Mouse (Mus musculus): ENCODE data around the gene Lst1. TPM values are rescaled to one million over a fixed set of nuclear protein-coding genes. Genes with fewer than 3 reads are reported as not detected.

The Lst1 gene
- 11.8 TPM for polyA plus RNA-seq (2017; shearing (Covaris generic))

GRCm38 (mm10) chr17:35187959-35188610 is at the start of gene Lst1:
Gene Lst1 (minus strand): TSS chr17:35188439.

GRCm38 (mm10) chr17:35235614-35236389 is 47.6 kb upstream of the Lst1 start, which contains the start of gene Nfkbil1:
Gene Nfkbil1 (minus strand): TSS chr17:35235792.

GRCm38 (mm10) chr17:35233114-35233980 is 45.1 kb upstream of the Lst1 start, which contains the start of gene Atp6v1g2:
Gene Atp6v1g2 (plus strand): TSS chr17:35233660.

GRCm38 (mm10) chr17:35220156-35220952 is 32.1 kb upstream of the Lst1 start, which contains the start of gene Gm16181:
Gene Gm16181 (plus strand): TSS chr17:35220834.

GRCm38 (mm10) chr17:35204494-35205379 is 16.5 kb upstream of the Lst1 start, which contains the start of gene Lta:
Gene Lta (minus strand): TSS chr17:35205351.

GRCm38 (mm10) chr17:35201787-35202186 is 13.5 kb upstream of the Lst1 start, which contains the start of gene Tnf:
Gene Tnf (minus strand): TSS chr17:35202007.

GRCm38 (mm10) chr17:35193881-35194843 is 5.9 kb upstream of the Lst1 start, which contains the start of gene Ltb:
Gene Ltb (plus strand): TSS chr17:35194439.

GRCm38 (mm10) chr17:35175968-35176367 is 12.3 kb downstream of the Lst1 start, which contains the start of gene Aif1:
Gene Aif1 (minus strand): TSS chr17:35176068.

GRCm38 (mm10) chr17:35164568-35165450 is 23.4 kb downstream of the Lst1 start, which contains the start of gene Prrc2a:
Gene Prrc2a (minus strand): TSS chr17:35164897.

Other genes starting within 250 kb of the Lst1 start
- gene Hspa1b, start 229.2 kb downstream of the Lst1 start, polyA plus RNA-seq (2017; shearing (Covaris generic)) = 1.3 TPM
- gene Gm20481, start 218.5 kb downstream of the Lst1 start, polyA plus RNA-seq (2017; shearing (Covaris generic)) = not detected
- 0.56 TPM for gene Hspa1a, start 216.3 kb downstream of the Lst1 start, polyA plus RNA-seq (2017; shearing (Covaris generic))
- not detected for gene Hspa1l, start 215.7 kb downstream of the Lst1 start, polyA plus RNA-seq (2017; shearing (Covaris generic))
- gene Lsm2, start 206.6 kb downstream of the Lst1 start, polyA plus RNA-seq (2017; shearing (Covaris generic)) = 38.4 TPM
- gene Vars, start 187.5 kb downstream of the Lst1 start, polyA plus RNA-seq (2017; shearing (Covaris generic)) = 124 TPM
- gene Vwa7, start 171.9 kb downstream of the Lst1 start, polyA plus RNA-seq (2017; shearing (Covaris generic)) = 0.17 TPM
- gene Sapcd1, start 160.4 kb downstream of the Lst1 start, polyA plus RNA-seq (2017; shearing (Covaris generic)) = 3.2 TPM
- 2.7 TPM for gene Msh5, start 141.7 kb downstream of the Lst1 start, polyA plus RNA-seq (2017; shearing (Covaris generic))
- 654 TPM for gene Clic1, start 138.5 kb downstream of the Lst1 start, polyA plus RNA-seq (2017; shearing (Covaris generic))
- 3.6 TPM for gene Ddah2, start 129.4 kb downstream of the Lst1 start, polyA plus RNA-seq (2017; shearing (Covaris generic))
- not detected for gene Ly6g6c, start 123.1 kb downstream of the Lst1 start, polyA plus RNA-seq (2017; shearing (Covaris generic))
- not detected for gene Mpig6b, start 122.3 kb downstream of the Lst1 start, polyA plus RNA-seq (2017; shearing (Covaris generic))
- gene Ly6g6e, start 111.5 kb downstream of the Lst1 start, polyA plus RNA-seq (2017; shearing (Covaris generic)) = not detected
- not detected for gene Ly6g6d, start 110.4 kb downstream of the Lst1 start, polyA plus RNA-seq (2017; shearing (Covaris generic))
- gene Ly6g6f, start 102.8 kb downstream of the Lst1 start, polyA plus RNA-seq (2017; shearing (Covaris generic)) = not detected
- gene Abhd16a, start 99.2 kb downstream of the Lst1 start, polyA plus RNA-seq (2017; shearing (Covaris generic)) = 84.0 TPM
- not detected for gene Ly6g5c, start 80.2 kb downstream of the Lst1 start, polyA plus RNA-seq (2017; shearing (Covaris generic))
- gene Ly6g5b, start 73.0 kb downstream of the Lst1 start, polyA plus RNA-seq (2017; shearing (Covaris generic)) = 2.5 TPM
- 70.3 TPM for gene Gpank1, start 67.0 kb downstream of the Lst1 start, polyA plus RNA-seq (2017; shearing (Covaris generic))
- 338 TPM for gene Csnk2b, start 66.4 kb downstream of the Lst1 start, polyA plus RNA-seq (2017; shearing (Covaris generic))
- 4.3 TPM for gene D17H6S53E, start 62.1 kb downstream of the Lst1 start, polyA plus RNA-seq (2017; shearing (Covaris generic))
- not detected for gene Apom, start 56.4 kb downstream of the Lst1 start, polyA plus RNA-seq (2017; shearing (Covaris generic))
- gene Bag6, start 53.3 kb downstream of the Lst1 start, polyA plus RNA-seq (2017; shearing (Covaris generic)) = 57.4 TPM
- 29.3 TPM for gene Prrc2a, start 23.5 kb downstream of the Lst1 start, polyA plus RNA-seq (2017; shearing (Covaris generic))
- 5.1 TPM for gene Aif1, start 12.4 kb downstream of the Lst1 start, polyA plus RNA-seq (2017; shearing (Covaris generic))
- 818 TPM for gene Ltb, start 6.0 kb upstream of the Lst1 start, polyA plus RNA-seq (2017; shearing (Covaris generic))
- gene Tnf, start 13.6 kb upstream of the Lst1 start, polyA plus RNA-seq (2017; shearing (Covaris generic)) = 55.3 TPM
- gene Lta, start 16.9 kb upstream of the Lst1 start, polyA plus RNA-seq (2017; shearing (Covaris generic)) = 130 TPM
- 1.2 TPM for gene Gm16181, start 32.4 kb upstream of the Lst1 start, polyA plus RNA-seq (2017; shearing (Covaris generic))
- 5.8 TPM for gene Atp6v1g2, start 45.2 kb upstream of the Lst1 start, polyA plus RNA-seq (2017; shearing (Covaris generic))
- gene Nfkbil1, start 47.4 kb upstream of the Lst1 start, polyA plus RNA-seq (2017; shearing (Covaris generic)) = 10.5 TPM
- 286 TPM for gene Ddx39b, start 53.3 kb upstream of the Lst1 start, polyA plus RNA-seq (2017; shearing (Covaris generic))
- 5,181 TPM for gene H2-D1, start 74.3 kb upstream of the Lst1 start, polyA plus RNA-seq (2017; shearing (Covaris generic))
- 0.15 TPM for gene H2-Q1, start 132.0 kb upstream of the Lst1 start, polyA plus RNA-seq (2017; shearing (Covaris generic))
- 20.2 TPM for gene H2-Q2, start 153.8 kb upstream of the Lst1 start, polyA plus RNA-seq (2017; shearing (Covaris generic))
- 45.7 TPM for gene H2-Q4, start 191.2 kb upstream of the Lst1 start, polyA plus RNA-seq (2017; shearing (Covaris generic))
- gene H2-Q6, start 236.4 kb upstream of the Lst1 start, polyA plus RNA-seq (2017; shearing (Covaris generic)) = 903 TPM